Mouse (Mus musculus) heart, postnatal 25 days (tissue): ENCODE data around the gene Mtch2. TPM values are rescaled to one million over a fixed set of nuclear protein-coding genes. Genes with fewer than 3 reads are reported as not detected.
"Not testable (repeated sequence)": the region's sequence is repeated elsewhere in the genome, so short reads cannot be mapped to it uniquely, and the experiment has no call there.

Experiments
- DNase-seq: peaks from one replicate; pipeline ENCODE4 v3.0.0; 2022; ENCODE audit warnings: low spot score
- intact Hi-C: fragments of 180-260 bp; cut with DNase I; formaldehyde crosslinking; loops from one replicate; pipeline ENCODE4 v1.15.1; 2025
- total RNA-seq, 2 experiments: library from RNA; stranded (reverse); gene quantifications; 2 replicates each; pipeline ENCODE4 v1.2.3; 2021

Gene Mtch2
- total RNA-seq, 2 experiments from 2014 or later: 187 to 188 TPM

DNA sequence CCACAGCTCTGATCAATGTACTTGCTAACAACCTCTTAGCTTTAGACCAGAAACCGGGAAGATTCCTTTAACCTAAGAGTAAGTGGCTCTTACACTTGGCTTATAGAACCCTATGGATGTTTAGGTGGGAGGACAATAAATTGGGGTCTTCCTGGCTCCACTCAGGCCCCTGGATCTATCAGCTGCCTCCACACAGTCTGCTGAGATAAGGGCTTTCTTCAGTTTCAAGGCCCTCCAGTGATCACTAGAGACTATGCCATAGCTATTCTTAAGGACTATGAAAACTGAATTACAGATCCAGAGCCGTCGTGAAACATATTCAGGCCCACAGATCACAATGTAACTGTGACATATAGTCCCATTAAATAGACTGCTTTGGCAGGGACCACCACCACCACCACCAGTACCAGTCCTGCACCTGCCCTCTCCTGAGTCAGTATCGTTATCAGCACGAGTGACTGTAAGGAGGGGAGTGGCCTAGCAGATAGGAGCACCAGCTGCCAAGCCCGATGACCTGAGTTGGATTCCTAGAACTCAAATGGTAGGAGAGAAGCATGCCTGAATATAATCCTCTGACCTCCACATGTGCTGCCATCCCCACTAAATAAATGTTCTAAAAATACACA lies 46.8 kb downstream of the Mtch2 start:
- no peak for DNase-seq
- intact Hi-C loops: loop anchor here (2.0 kb wide), 1 partner anchor 19 kb away; no protein-coding TSS in a partner anchor

DNA sequence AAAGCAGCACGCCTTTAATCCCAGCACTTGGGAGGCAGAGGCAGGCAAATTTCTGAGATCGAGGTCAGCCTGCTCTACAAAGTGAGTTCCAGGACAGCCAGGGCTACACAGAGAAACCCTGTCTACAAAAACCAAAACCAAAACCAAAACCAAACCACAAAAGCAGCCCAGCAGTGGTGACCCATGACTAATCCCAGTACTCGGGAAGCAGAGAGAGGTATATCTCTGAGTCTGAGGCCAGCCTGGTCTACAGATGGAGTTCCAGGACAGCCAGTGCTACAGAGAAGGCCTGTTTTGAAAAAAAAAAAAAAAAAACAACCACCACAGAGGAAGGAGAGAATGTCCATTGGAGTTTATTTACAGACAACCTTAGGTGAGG lies 47.3 kb downstream of the Mtch2 start:
- DNase-seq: not testable (repeated sequence)
- intact Hi-C loops: loop anchor here (2.0 kb wide), 1 partner anchor 19 kb away; no protein-coding TSS in a partner anchor

DNA sequence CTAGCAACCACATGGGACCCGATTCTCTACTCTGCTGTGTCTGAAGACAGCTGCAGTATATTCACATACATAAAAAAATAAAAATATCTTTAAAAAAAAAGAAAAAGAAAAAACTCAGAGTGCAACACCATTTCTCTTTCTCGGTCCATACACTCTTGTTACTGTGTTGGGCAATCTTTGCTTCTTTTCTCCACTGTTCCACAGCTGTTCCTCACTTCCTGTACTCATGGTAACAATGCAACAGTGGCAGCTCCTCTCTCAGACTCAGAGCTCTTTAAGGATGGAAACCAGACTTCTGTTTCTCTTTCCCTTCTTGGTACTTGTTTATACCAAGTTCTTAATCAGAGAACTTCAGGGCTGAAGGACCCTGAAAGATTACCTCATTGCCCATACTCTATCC lies 56.4 kb downstream of the Mtch2 start:
- DNase-seq: no peak
- intact Hi-C loops: no loop called here

DNA sequence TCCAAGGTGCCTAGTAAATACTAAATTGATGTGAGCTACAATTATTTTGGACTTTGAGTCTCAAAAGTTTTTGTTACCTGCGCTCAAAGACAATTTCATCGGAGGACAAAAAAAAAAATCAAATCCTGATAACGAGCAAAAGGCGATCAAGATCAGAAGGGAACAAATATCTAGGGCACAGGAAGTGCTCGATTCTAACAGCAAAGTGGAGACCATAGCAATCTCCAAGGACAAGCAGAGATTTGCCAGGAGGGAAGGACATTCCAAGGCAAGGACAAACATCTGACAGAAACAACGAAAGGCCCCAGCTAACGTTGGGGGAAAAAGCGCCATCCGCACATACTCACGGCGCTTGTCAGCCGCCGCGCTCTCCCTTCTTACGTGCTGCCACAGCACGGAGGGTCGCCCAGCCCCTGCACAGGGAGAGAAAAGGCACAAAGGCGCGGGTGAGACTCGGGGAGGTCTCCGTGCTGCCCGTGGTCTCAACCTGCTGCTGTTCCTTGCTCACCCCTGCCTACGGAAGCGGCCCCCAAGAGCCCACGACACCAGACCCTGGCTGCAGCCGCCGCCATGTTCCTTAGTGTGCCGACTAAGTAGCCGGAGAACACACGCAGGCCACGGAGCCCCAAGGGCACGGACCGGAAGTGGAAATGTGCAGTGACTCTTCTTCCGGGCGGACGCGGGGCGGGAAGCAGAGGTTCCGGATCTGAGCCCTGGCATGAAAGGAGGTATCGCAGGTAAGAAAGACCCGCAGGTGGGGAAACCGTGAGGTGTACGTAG lies 57.3 kb downstream of the Mtch2 start, which contains the start of the genes Kbtbd4 and Ndufs3:
TSS of gene Kbtbd4 (plus strand) at position 665 of the 780 bp plus-strand sequence.
TSS of gene Ndufs3 (minus strand) at position 752 of the 780 bp plus-strand sequence.
- intact Hi-C loops: no loop called here
- DNase-seq: peak; percentile 63

DNA sequence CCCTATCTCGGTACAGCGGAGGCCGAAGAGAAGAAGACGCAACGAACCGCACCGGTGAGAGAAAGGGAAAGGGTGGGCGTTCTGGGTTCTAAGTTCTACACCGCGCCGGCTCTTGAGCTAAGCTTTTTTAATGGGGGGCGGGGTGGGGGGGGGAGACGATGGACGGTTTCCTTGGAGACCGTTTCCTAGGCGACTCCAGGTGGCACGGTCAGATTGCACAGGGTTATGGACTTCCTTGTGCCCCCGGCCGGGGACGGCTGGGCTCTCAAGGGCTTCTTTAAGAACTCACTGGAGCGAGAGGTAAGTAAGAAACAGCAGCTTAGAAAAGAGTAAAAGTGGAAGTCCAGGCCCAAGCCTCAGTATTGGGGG lies 57.9 kb downstream of the Mtch2 start:
- no peak for DNase-seq
- intact Hi-C loops: no loop called here

DNA sequence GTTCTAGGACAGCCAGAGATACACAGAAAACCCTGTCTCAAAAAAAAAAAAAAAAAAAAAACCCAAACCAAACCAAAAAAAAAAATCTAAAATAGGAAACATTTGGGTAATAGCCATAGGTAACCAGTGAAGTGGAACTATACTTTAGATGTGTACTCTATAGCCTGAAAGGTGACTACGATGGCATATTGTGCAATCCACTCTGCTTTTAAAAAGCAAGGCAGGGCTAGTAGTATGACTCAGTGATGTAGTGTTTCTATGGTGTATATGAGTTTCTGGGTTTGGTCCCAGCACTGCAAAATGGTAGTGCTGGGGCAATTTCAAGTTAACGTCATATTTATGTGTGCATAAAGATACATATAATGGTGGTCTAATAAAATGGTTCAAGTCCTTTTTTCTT lies 59.8 kb downstream of the Mtch2 start:
- DNase-seq: no peak
- intact Hi-C loops: no loop called here

DNA sequence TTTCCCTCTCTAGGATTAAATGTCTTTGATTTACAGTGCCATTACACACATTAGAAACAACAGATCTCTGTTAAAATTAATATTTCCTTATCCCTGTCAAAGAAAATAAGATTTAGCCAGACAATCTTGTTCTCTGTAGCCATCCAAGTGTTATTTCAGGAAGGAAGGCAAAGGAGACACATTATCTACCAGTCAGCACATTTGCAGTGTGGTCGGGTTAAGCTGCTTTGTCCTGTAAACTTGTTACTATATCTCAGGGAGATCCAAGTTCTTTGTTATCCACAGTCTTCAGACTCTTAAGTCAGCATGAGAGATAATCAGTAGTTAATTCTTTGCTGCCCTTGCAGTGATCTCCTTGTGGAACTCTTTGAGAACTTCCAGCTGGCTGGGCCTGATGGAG lies 63.9 kb downstream of the Mtch2 start:
- no peak for DNase-seq
- intact Hi-C loops: no loop called here

DNA sequence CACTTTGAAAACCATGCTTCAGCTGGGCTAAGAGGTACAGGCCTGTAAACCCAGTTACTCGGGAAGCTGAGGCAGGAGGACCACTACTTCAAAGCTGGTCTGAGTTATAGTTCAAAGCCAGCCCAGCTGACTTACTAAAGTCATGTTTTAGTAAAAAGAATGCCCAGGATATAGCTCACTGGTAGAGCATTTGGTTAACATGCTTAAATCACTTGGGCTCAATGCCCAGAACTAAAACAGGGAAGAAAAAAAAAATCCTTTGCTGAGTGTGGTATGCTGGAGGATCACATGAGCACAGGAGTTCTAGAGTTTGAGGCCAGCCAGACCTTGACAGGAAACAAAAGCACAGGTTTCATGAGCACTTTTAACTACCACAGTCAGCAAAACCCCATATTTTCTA lies 64.7 kb downstream of the Mtch2 start:
- intact Hi-C loops: no loop called here
- DNase-seq: no peak

DNA sequence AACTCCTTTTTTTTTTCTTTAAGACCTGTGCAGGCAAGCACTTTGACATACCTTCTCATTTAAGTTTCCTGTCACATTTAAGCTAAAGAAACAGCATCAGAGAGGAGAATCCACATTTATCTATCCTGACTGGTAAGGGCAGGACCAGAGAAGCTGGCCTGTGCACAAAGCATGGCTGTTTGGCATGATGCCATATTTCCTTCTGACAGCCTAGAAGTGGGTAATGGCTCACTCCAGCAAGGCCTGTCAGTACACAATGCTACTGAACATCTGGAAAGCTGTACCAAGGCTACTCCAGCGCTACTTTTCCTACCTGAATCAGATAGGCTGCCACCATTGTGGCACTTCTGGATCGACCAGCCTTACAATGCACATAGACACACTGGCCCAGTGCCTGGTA lies 66.7 kb downstream of the Mtch2 start:
- DNase-seq: no peak
- intact Hi-C loops: no loop called here

DNA sequence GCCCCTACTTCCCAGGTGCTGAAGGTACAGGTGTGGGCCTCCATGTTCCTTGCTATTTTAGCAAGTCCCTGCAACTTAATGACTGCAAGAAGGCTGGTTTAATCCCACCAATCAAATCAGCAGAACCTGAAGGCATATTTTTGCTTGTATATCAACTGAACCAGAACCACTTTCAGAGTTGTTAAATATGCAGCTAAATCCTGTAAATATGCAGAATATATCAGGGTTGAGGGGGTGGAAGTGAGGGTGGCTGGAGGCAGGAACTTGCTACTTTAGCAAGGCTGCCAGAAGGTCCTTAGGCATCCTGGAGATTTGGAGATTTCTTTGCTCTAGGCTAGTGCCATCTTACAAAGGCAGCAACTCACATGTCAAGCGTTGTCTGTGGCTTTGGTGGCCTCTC lies 68.6 kb downstream of the Mtch2 start:
- intact Hi-C loops: loop anchor here (5.0 kb wide), 2 partner anchors 48 to 152 kb away; no protein-coding TSS in a partner anchor
- DNase-seq: no peak

Other genes starting within 250 kb of the Mtch2 start
- gene Nup160, start 169.9 kb upstream of the Mtch2 start, total RNA-seq: 10 to 100 TPM in 1 of 2 experiments, 1 to 10 TPM in 1; 9.8 to 12.5 TPM
- gene Fnbp4, start 101.8 kb upstream of the Mtch2 start, total RNA-seq: 10 to 100 TPM; 13.4 to 15.4 TPM
- gene Agbl2, start 64.4 kb upstream of the Mtch2 start, total RNA-seq: 1 to 10 TPM; 1.1 to 1.2 TPM
- gene C1qtnf4, start 38.7 kb downstream of the Mtch2 start, total RNA-seq: 1 to 10 TPM; 3.6 to 4.1 TPM
- gene Kbtbd4, start 57.6 kb downstream of the Mtch2 start, total RNA-seq: 10 to 100 TPM; 18.0 to 22.2 TPM
- 100 to 1,000 TPM; 854 to 889 TPM for gene Ndufs3, start 57.7 kb downstream of the Mtch2 start, total RNA-seq
- gene Celf1, start 93.2 kb downstream of the Mtch2 start, total RNA-seq: 10 to 100 TPM; 80.9 to 84.4 TPM
- gene Rapsn, start 188.5 kb downstream of the Mtch2 start, total RNA-seq: 10 to 100 TPM; 16.4 to 16.7 TPM
- gene Psmc3, start 206.9 kb downstream of the Mtch2 start, total RNA-seq: 100 to 1,000 TPM; 209 to 241 TPM
- gene Slc39a13, start 223.3 kb downstream of the Mtch2 start, total RNA-seq: 10 to 100 TPM; 22.9 to 28.2 TPM
- gene Spi1, start 235.2 kb downstream of the Mtch2 start, total RNA-seq: 1 to 10 TPM; 3.7 to 4.3 TPM